Mouse (Mus musculus): Measurements from ENCODE around the gene Bmp4. TPM values are rescaled to one million over a fixed set of nuclear protein-coding genes. Genes with fewer than 3 reads are reported as not detected.

Bmp4 gene
- not detected for total RNA-seq (2023)

DNA sequence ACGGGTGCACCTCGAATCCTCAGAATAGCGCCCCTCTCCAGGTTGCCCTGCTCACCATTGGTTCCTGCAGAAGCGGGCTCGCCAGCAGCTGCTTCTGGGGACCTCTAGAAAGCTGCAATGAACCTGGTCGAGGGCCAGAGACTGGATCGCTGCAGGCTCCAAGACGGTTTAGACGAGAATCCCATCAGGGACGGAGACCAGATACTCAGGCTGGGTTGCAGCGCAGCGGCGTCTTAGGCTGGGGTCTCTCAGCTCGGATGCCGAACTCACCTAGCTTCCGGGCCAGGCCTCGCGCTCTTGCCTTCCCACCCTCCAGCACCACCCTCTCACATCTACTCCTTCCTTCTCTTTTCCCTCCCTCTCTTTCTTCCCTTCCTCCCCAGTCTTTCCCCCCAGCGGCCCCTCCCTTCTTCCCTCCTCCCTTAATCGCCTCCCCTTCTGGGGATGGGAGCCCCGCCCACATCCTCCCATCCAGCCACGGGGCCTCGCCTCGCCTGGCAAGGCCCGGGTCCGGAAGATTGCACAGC, at the start of gene Bmp4:
Gene Bmp4 (minus strand): TSS at position 421 of the 527 bp plus-strand sequence.

DNA sequence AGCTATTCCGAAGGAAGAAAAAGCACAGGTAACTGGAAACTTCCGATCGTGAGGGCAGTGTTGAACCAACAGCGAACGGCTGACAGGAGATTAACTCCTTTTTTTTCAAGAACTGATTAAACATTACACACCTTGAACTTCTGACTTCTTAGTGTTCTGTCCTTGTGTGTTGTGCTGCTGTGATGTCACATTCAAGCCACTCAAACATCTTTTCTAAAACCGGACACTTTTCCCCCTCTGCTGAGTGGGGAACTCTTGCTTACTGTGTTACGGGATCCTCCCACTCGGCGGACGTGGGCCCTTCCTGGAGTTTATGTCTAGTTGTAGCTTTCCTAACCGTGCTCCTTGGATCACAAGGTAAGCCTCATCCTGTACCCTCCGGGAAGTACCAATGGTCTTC, 11.2 kb downstream of the Bmp4 start, which contains the start of gene Gm15217:
Gene Gm15217 (plus strand): TSS at position 130 of the 400 bp plus-strand sequence.

Other genes with a start within 250 kb of the Bmp4 start
- gene Gm15217, start 11.3 kb downstream of the Bmp4 start, total RNA-seq (2023), result not detected

Measured in CD8-positive naive resting alpha-beta T cell, adult 57 days (primary cell).